Mouse (Mus musculus) hindbrain, embryonic 15.5 days (tissue): ENCODE measurements at regions not wholly inside any gene's neighbourhood (a gene's known extent, or its start where the extent isn't known, plus 50 kb on each side); places are given as distances from the start of the nearest gene placed in this dataset.

Experiments used
- ATAC-seq: fragments of 200-750 bp; cut with Nextera tagmentation; 2 replicates; pipeline ENCODE4 v1.8.0; 2017; ENCODE audit warnings: low read depth, moderate number of reproducible peaks, moderate TSS enrichment; ENCODE audit not compliant: low FRiP score
- H3K27ac ChIP-seq: fragments of 300-500 bp; sonication (generic); replicated peaks from 2 replicates; pipeline ENCODE4 v1.5.1; 2015; ENCODE audit warnings: mild to moderate bottlenecking, inconsistent platforms
- H3K27me3 ChIP-seq: fragments of 300-500 bp; sonication (generic); 2 replicates; pipeline ENCODE4 v1.6.1; 2015; ENCODE audit warnings: control low read depth, inconsistent platforms
- H3K36me3 ChIP-seq: fragments of 300-500 bp; sonication (generic); 2 replicates; pipeline ENCODE4 v1.6.1; 2015; ENCODE audit warnings: control low read depth, inconsistent platforms
- H3K4me1 ChIP-seq: fragments of 300-500 bp; sonication (generic); replicated peaks from 2 replicates; pipeline ENCODE4 v1.6.1; 2015; ENCODE audit warnings: control low read depth, inconsistent platforms
- H3K4me2 ChIP-seq: fragments of 300-500 bp; sonication (generic); 2 replicates; pipeline ENCODE4 v1.6.1; 2015; ENCODE audit warnings: moderate library complexity, mild to moderate bottlenecking, inconsistent platforms
- H3K4me3 ChIP-seq: fragments of 300-500 bp; sonication (generic); 2 replicates; pipeline ENCODE4 v1.5.1; 2015; ENCODE audit warnings: mild to moderate bottlenecking, inconsistent platforms
- H3K9ac ChIP-seq: fragments of 300-500 bp; sonication (generic); 2 replicates; pipeline ENCODE4 v1.6.1; 2015; ENCODE audit warnings: inconsistent platforms
- H3K9me3 ChIP-seq: fragments of 300-500 bp; sonication (generic); 2 replicates; pipeline ENCODE4 v1.6.1; 2016; ENCODE audit warnings: control low read depth, inconsistent platforms
- WGBS: fragments of 180-500 bp; shearing (Covaris S2); methylation state at CpG from one replicate; pipeline ENCODE4 v1.1.7; 2015; 5-methylcytosine and 5-hydroxymethylcytosine counted together

DNA sequence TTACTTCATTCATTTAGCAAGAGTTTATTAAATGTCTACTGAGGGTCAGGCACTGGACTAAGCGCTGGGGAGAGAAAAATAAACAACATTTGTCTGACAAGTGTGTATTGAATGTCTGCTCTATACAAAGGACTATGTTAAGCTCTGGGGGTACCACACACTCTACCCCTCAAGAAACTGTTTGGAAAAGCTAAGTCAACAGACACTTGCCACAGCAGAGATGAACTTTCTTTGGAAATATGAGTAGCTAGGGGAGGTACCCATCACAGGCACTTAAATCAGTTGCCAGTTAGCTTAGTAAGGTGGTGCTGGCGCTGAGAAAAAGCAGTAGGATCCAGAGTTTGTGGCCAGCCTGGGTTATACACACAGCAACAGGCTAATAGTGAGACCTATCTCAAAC lies 86.7 kb upstream of the Jun start:
- Histone ChIP-seq H3K36me3 (no peaks in the 10 kb centered on the region), H3K27me3 (no peaks in the 10 kb centered on the region), H3K9me3 (no peaks in the 10 kb centered on the region), H3K4me3 (no peak overlapping the region), H3K27ac (no peak overlapping the region), H3K9ac (no peak overlapping the region), H3K4me1 (peaks cover 21% of the 10 kb centered on the region), H3K4me2 (no peak overlapping the region)
- no peak for ATAC-seq
- WGBS, result 79% methylated on average over 2 of the region's 2 CpGs

DNA sequence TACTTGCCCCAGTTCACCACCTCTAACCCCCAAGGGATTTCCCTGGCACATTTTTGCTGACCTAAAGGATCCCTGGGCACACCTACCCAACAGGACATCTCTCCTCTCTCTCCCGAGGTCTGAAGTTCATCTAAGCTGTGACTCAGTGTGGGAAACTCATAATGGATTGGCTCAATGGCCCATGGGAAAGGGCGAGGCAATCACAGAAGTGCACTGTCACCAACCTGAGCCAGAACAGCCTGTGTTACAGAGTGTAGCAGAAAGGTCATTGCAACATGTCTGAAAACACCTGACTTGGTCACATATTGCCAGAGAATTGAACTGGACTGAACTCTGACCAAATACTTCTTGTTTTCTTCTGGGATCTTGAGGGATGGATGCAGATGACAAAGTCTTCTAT lies 89.2 kb upstream of the Jun start:
- no peak overlapping the region for H3K27ac ChIP-seq
- H3K9me3 ChIP-seq, result no peaks in the 10 kb centered on the region
- no peak for ATAC-seq
- 0 out of 2 replicates have a peak, but pooled peaks cover 8% of the 10 kb centered on the region for H3K4me1 ChIP-seq
- H3K36me3 ChIP-seq, result no peaks in the 10 kb centered on the region
- no peak overlapping the region for H3K4me3 ChIP-seq
- 89% methylated on average over 2 of the region's 2 CpGs for WGBS
- no peak overlapping the region for H3K9ac ChIP-seq
- H3K27me3 ChIP-seq, result no peaks in the 10 kb centered on the region
- H3K4me2 ChIP-seq, result no peak overlapping the region

GRCm38 (mm10) chr4:95143130-95143529 lies 91.1 kb upstream of the Jun start:
- Histone ChIP-seq H3K4me1 (no peaks in the 10 kb centered on the region), H3K9ac (no peak overlapping the region), H3K4me2 (no peak overlapping the region), H3K9me3 (no peaks in the 10 kb centered on the region), H3K27ac (no peak overlapping the region), H3K4me3 (no peak overlapping the region), H3K36me3 (no peaks in the 10 kb centered on the region), H3K27me3 (no peaks in the 10 kb centered on the region)
- WGBS, result 79% methylated on average over 4 of the region's 4 CpGs
- ATAC-seq, result no peak

DNA sequence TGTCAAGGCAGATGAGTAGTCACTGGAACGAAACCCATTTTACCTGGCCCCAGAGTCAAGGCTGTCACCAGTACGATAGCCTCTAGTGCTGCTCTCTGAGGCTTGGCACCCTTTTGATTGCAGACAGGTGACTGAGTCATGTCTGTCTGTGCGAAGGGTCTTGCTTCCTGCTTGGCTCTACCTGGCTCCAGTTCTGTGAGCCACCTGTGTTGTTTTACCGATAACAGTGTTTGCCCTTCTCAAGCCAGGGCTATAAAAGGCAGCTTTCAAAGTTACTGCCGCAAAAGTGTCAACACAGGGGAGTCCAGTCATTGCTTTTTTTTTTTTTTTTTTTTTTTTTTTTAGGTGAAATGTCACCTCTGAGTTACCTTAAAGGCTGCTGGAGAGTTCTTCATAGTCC lies 91.6 kb upstream of the Jun start:
- no peaks in the 10 kb centered on the region for H3K9me3 ChIP-seq
- no peaks in the 10 kb centered on the region for H3K27me3 ChIP-seq
- H3K36me3 ChIP-seq, result no peaks in the 10 kb centered on the region
- ATAC-seq, result no peak
- H3K4me2 ChIP-seq, result no peak overlapping the region
- WGBS, result 95% methylated on average over 5 of the region's 5 CpGs
- no peak overlapping the region for H3K9ac ChIP-seq
- no peak overlapping the region for H3K4me3 ChIP-seq
- H3K27ac ChIP-seq, result no peak overlapping the region
- no peaks in the 10 kb centered on the region for H3K4me1 ChIP-seq

DNA sequence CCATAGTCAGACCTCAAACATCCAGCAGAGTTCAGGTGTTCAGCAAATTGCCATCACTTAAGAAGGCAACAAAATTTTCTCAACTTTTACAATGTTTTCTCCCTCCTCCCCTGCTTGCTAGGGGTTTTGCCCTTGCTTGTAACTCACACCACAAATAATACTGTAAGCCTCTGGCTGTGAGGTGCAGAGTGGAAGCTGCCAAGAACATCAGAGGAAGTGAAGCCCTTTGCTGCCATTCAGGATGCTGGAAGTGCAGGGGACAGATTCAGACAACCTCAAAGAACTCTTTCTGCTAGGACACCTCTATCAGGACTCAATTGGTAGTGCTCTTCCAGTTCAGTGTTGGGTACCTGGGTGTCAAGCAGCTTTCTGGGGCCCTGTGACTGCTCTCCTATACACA lies 92.4 kb upstream of the Jun start:
- Histone ChIP-seq H3K9me3 (no peaks in the 10 kb centered on the region), H3K27ac (no peak overlapping the region), H3K36me3 (no peaks in the 10 kb centered on the region), H3K9ac (no peak overlapping the region), H3K4me2 (no peak overlapping the region), H3K27me3 (no peaks in the 10 kb centered on the region), H3K4me3 (no peak overlapping the region), H3K4me1 (no peaks in the 10 kb centered on the region)
- no peak for ATAC-seq

DNA sequence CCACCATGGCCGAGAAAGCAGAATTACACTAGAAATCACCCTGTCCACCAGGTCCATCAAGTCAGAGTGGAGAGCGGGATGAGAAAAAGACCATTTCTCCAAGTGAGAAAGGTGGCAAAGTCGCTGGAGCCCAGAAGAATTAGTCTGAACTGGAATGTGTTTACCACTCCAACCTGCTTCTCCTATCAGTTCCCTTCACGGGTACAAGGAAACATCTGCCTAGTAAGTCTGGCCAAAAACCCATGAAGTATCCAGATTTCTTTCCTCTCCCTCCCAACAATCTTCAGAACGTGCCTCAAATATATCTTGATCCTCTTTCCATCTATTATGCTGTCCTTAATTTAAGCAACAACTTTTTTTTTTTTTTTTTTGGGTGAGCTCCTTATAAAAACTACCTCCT lies 94.2 kb upstream of the Jun start:
- WGBS, result 93% methylated on average over 5 of the region's 5 CpGs
- no peaks in the 10 kb centered on the region for H3K4me1 ChIP-seq
- H3K27me3 ChIP-seq, result no peaks in the 10 kb centered on the region
- H3K36me3 ChIP-seq, result no peaks in the 10 kb centered on the region
- H3K4me3 ChIP-seq, result no peak overlapping the region
- no peak overlapping the region for H3K9ac ChIP-seq
- no peaks in the 10 kb centered on the region for H3K9me3 ChIP-seq
- H3K27ac ChIP-seq, result no peak overlapping the region
- ATAC-seq, result no peak
- H3K4me2 ChIP-seq, result no peak overlapping the region

DNA sequence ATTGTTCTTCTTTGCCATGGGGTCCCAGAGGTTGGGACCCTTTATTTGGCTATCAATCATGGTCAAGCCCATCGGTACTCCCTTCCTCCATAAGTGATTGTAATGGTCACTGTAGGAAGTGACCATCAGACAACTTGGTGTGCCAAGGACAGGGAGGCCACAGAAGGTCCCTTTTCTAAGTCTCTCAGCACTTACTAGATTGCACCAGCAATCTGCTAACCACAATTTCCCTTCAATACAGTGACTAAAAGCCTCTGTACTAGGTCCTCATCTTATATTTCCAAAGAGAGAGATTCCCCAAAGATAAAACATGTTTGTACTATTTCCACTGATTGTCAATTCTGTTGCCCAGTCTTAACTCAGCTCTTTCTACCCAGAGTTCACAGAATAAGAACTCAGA lies 96.6 kb upstream of the Jun start:
- Histone ChIP-seq H3K27me3 (no peaks in the 10 kb centered on the region), H3K4me2 (no peak overlapping the region), H3K9me3 (no peaks in the 10 kb centered on the region), H3K36me3 (no peaks in the 10 kb centered on the region), H3K4me1 (peaks cover 3% of the 10 kb centered on the region), H3K9ac (no peak overlapping the region), H3K27ac (no peak overlapping the region), H3K4me3 (no peak overlapping the region)
- ATAC-seq, result no peak
- 37% methylated on average over 1 of the region's 1 CpGs for WGBS

- no peak for ATAC-seq
- Histone ChIP-seq H3K4me2 (no peak overlapping the region), H3K9me3 (no peaks in the 10 kb centered on the region), H3K4me3 (no peak overlapping the region), H3K36me3 (no peaks in the 10 kb centered on the region), H3K27me3 (0 out of 2 replicates have a peak, but pooled peaks cover 3% of the 10 kb centered on the region), H3K27ac (no peak overlapping the region), H3K9ac (no peak overlapping the region), H3K4me1 (peaks cover 13% of the 10 kb centered on the region)
- 94% methylated on average over 8 of the region's 8 CpGs for WGBS
Observed at GRCm38 (mm10) chr4:95151678-95152077, 99.7 kb upstream of the Jun start.

- no peak for ATAC-seq
Observed at GRCm38 (mm10) chr4:95152431-95153115, 100.6 kb upstream of the Jun start.

GRCm38 (mm10) chr4:95153737-95154287 lies 101.8 kb upstream of the Jun start:
- 0 out of 2 replicates have a peak, but pooled peaks cover 3% of the 10 kb centered on the region for H3K27me3 ChIP-seq
- no peak overlapping the region for H3K4me2 ChIP-seq
- ATAC-seq, result peak; percentile 67; the same call in 1 of the 2 replicates
- 28% methylated on average over 6 of the region's 6 CpGs for WGBS
- H3K9me3 ChIP-seq, result no peaks in the 10 kb centered on the region
- no peaks in the 10 kb centered on the region for H3K36me3 ChIP-seq
- H3K4me3 ChIP-seq, result no peak overlapping the region
- no peak overlapping the region for H3K27ac ChIP-seq
- peaks cover 13% of the 10 kb centered on the region for H3K4me1 ChIP-seq
- H3K9ac ChIP-seq, result no peak overlapping the region

More at GRCm38 (mm10) chr4:95152431-95153115, 100.6 kb upstream of the Jun start:
- H3K9ac ChIP-seq, result no peak overlapping the region
- WGBS, result 91% methylated on average over 4 of the region's 4 CpGs
- H3K9me3 ChIP-seq, result no peaks in the 10 kb centered on the region
- no peak overlapping the region for H3K4me3 ChIP-seq
- no peaks in the 10 kb centered on the region for H3K36me3 ChIP-seq
- no peak overlapping the region for H3K27ac ChIP-seq
- 0 out of 2 replicates have a peak, but pooled peaks cover 3% of the 10 kb centered on the region for H3K27me3 ChIP-seq
- H3K4me1 ChIP-seq, result peaks cover 13% of the 10 kb centered on the region
- H3K4me2 ChIP-seq, result no peak overlapping the region

DNA sequence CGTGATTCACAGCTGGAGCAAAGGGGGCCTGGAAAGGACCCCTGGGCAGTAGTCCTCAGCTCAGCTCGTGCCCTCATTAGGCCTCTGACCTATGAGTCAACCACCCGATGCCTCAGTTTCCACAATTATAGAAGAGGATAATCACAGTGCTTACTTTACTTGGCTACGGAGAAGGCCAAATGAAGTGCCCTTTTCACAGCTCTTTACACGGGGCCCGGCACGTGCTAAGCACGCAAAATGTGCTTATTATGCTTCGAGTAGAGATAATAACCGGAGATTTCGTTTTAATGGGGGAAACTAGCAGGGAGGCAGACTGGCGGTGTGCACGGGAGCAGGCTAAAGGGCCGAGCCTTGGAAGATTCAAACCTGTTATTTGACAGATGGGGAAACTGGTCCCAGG lies 102.4 kb upstream of the Jun start:
- H3K27me3 ChIP-seq, result 0 out of 2 replicates have a peak, but pooled peaks cover 3% of the 10 kb centered on the region
- no peaks in the 10 kb centered on the region for H3K9me3 ChIP-seq
- no peak for ATAC-seq
- 45% methylated on average over 14 of the region's 14 CpGs for WGBS
- H3K4me3 ChIP-seq, result no peak overlapping the region
- H3K4me2 ChIP-seq, result no peak overlapping the region
- H3K9ac ChIP-seq, result no peak overlapping the region
- H3K27ac ChIP-seq, result no peak overlapping the region
- peaks cover 13% of the 10 kb centered on the region for H3K4me1 ChIP-seq
- H3K36me3 ChIP-seq, result no peaks in the 10 kb centered on the region

GRCm38 (mm10) chr4:95155178-95155577 lies 103.2 kb upstream of the Jun start:
- Histone ChIP-seq H3K4me1 (peaks cover 13% of the 10 kb centered on the region), H3K9me3 (no peaks in the 10 kb centered on the region), H3K4me2 (no peak overlapping the region), H3K9ac (no peak overlapping the region), H3K27ac (no peak overlapping the region), H3K4me3 (no peak overlapping the region), H3K27me3 (0 out of 2 replicates have a peak, but pooled peaks cover 3% of the 10 kb centered on the region), H3K36me3 (no peaks in the 10 kb centered on the region)
- WGBS, result 70% methylated on average over 2 of the region's 2 CpGs
- no peak for ATAC-seq

DNA sequence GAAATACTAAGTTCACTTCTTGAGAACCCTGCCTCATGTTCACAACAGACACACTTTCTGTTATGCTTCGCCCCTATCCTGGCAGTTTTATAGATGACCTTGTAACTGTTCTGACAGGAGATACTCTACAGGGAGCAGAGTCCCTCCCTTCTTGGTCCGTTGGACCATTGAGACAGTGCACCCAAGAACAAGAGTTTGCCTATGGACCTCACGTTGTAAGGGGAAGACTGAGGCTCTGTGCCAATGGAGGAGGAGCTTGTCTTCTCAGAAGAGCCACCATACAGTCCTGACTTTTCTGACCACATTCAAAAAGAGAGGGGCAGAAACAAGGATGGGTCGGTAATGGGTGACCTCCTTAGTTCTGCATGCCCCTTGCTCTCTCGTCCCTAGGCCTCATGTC lies 103.8 kb upstream of the Jun start:
- H3K9me3 ChIP-seq, result no peaks in the 10 kb centered on the region
- H3K4me2 ChIP-seq, result no peak overlapping the region
- no peak overlapping the region for H3K4me3 ChIP-seq
- no peak overlapping the region for H3K27ac ChIP-seq
- 0 out of 2 replicates have a peak, but pooled peaks cover 3% of the 10 kb centered on the region for H3K27me3 ChIP-seq
- WGBS, result 92% methylated on average over 5 of the region's 5 CpGs
- no peak overlapping the region for H3K9ac ChIP-seq
- H3K4me1 ChIP-seq, result peaks cover 13% of the 10 kb centered on the region
- H3K36me3 ChIP-seq, result no peaks in the 10 kb centered on the region
- no peak for ATAC-seq
